Mouse (Mus musculus) thymus, adult 2 months (tissue): Measurements from ENCODE around the gene Ptrh1. TPM values are rescaled to one million over a fixed set of nuclear protein-coding genes. Genes with fewer than 3 reads are reported as not detected.

Source experiments
- DNase-seq: peaks from one replicate; pipeline ENCODE4 v3.0.0; 2021
- H3K27ac ChIP-seq: fragments of 200-500 bp; 2 replicates; pipeline ENCODE4 v1.5.1; 2012; ENCODE audit warnings: low read length, control low read depth; ENCODE audit not compliant: control insufficient read depth, insufficient read depth
- H3K27me3 ChIP-seq: fragments of 200-500 bp; 2 replicates; pipeline ENCODE4 v1.6.1; 2012; ENCODE audit warnings: mild to moderate bottlenecking, low read length, moderate library complexity, mixed read lengths; ENCODE audit not compliant: control insufficient read depth, insufficient read depth
- H3K36me3 ChIP-seq: fragments of 200-500 bp; 2 replicates; pipeline ENCODE4 v1.6.1; 2012; ENCODE audit warnings: mild to moderate bottlenecking, low read length, moderate library complexity; ENCODE audit not compliant: control insufficient read depth, insufficient read depth
- H3K4me1 ChIP-seq: fragments of 200-500 bp; replicated peaks from 2 replicates; pipeline ENCODE4 v1.6.1; 2012; ENCODE audit warnings: low read length; ENCODE audit not compliant: control insufficient read depth, insufficient read depth
- H3K4me3 ChIP-seq: fragments of 200-500 bp; 2 replicates; pipeline ENCODE4 v1.5.1; 2012; ENCODE audit warnings: mild to moderate bottlenecking, low read length, control low read depth, moderate library complexity; ENCODE audit not compliant: control insufficient read depth, insufficient read depth
- CTCF ChIP-seq: fragments of 200-500 bp; IDR thresholded peaks from 2 replicates; pipeline ENCODE4 v1.5.1; 2012; ENCODE audit warnings: mild to moderate bottlenecking, control low read depth, low read length, moderate library complexity, borderline replicate concordance; ENCODE audit not compliant: control insufficient read depth, poor library complexity, insufficient read depth; ENCODE audit errors: extremely low read depth
- POLR2A ChIP-seq: fragments of 200-500 bp; IDR thresholded peaks from 2 replicates; pipeline ENCODE4 v1.6.1; 2012; ENCODE audit warnings: mild to moderate bottlenecking, low read length, control low read depth, moderate library complexity; ENCODE audit not compliant: control insufficient read depth, poor library complexity, insufficient read depth; ENCODE audit errors: extremely low read depth
- WGBS: fragments of 180-500 bp; shearing (Covaris S2); methylation state at CpG from one replicate; pipeline ENCODE4 v1.1.7; 2018; 5-methylcytosine and 5-hydroxymethylcytosine counted together
- polyA plus RNA-seq: library from polyadenylated mRNA; depleted of rRNA; stranded (reverse); fragments of >200 nt; gene quantifications from 2 replicates; pipeline ENCODE4 v1.2.3, GENCODE M21; 2012

The Ptrh1 gene
- polyA plus RNA-seq, 1 experiment, result 43.4 TPM

- 94% methylated on average over 6 of the region's 6 CpGs for WGBS
- Histone ChIP-seq H3K4me3 (no peak overlapping the region), H3K27ac (no peak overlapping the region), H3K27me3 (no peaks in the 10 kb centered on the region), H3K36me3 (no peaks in the 10 kb centered on the region), H3K4me1 (peaks cover 11% of the 10 kb centered on the region)
- TF ChIP-seq POLR2A (no peak), CTCF (no peak)
- DNase-seq, result no peak
Measured at GRCm38 (mm10) chr2:32732695-32733094, 42.9 kb upstream of the Ptrh1 start.

GRCm38 (mm10) chr2:32734480-32734879 lies 41.1 kb upstream of the Ptrh1 start:
- DNase-seq, result no peak
- H3K27me3 ChIP-seq, result no peaks in the 10 kb centered on the region
- H3K27ac ChIP-seq, result no peak overlapping the region
- H3K4me1 ChIP-seq, result no peaks in the 10 kb centered on the region
- WGBS, result 93% methylated on average over 4 of the region's 4 CpGs
- TF ChIP-seq POLR2A, result no peak
- no peak for TF ChIP-seq CTCF
- H3K4me3 ChIP-seq, result no peak overlapping the region
- H3K36me3 ChIP-seq, result no peaks in the 10 kb centered on the region

- TF ChIP-seq POLR2A (no peak), CTCF (no peak)
- H3K27me3 ChIP-seq, result no peaks in the 10 kb centered on the region
- no peak overlapping the region for H3K27ac ChIP-seq
- DNase-seq, result no peak
- no peaks in the 10 kb centered on the region for H3K4me1 ChIP-seq
- H3K4me3 ChIP-seq, result no peak overlapping the region
- 84% methylated on average over 4 of the region's 4 CpGs for WGBS
- peaks cover 2% of the 10 kb centered on the region; the same call in 1 of the 2 replicates for H3K36me3 ChIP-seq
Measured at GRCm38 (mm10) chr2:32734933-32735332, 40.7 kb upstream of the Ptrh1 start.

- Histone ChIP-seq H3K36me3 (peaks cover 9% of the 10 kb centered on the region), H3K4me1 (no peaks in the 10 kb centered on the region), H3K27me3 (no peaks in the 10 kb centered on the region), H3K27ac (no peak overlapping the region), H3K4me3 (no peak overlapping the region)
- 73% methylated on average over 3 of the region's 3 CpGs for WGBS
- DNase-seq, result no peak
- TF ChIP-seq CTCF, result no peak
- TF ChIP-seq POLR2A, result no peak
Measured at GRCm38 (mm10) chr2:32736306-32736829, 39.2 kb upstream of the Ptrh1 start.

- no peak for DNase-seq
- no peaks in the 10 kb centered on the region for H3K4me1 ChIP-seq
- no peak for TF ChIP-seq POLR2A
- TF ChIP-seq CTCF, result no peak
- peaks cover 9% of the 10 kb centered on the region for H3K36me3 ChIP-seq
- H3K27me3 ChIP-seq, result no peaks in the 10 kb centered on the region
- H3K27ac ChIP-seq, result no peak overlapping the region
- H3K4me3 ChIP-seq, result no peak overlapping the region
- 86% methylated on average over 6 of the region's 6 CpGs for WGBS
Measured at GRCm38 (mm10) chr2:32737008-32737407, 38.6 kb upstream of the Ptrh1 start.

- DNase-seq, result no peak
- TF ChIP-seq CTCF, result no peak
- TF ChIP-seq POLR2A, result no peak
- no peak overlapping the region for H3K27ac ChIP-seq
- WGBS, result 95% methylated on average over 4 of the region's 4 CpGs
- H3K4me1 ChIP-seq, result no peaks in the 10 kb centered on the region
- H3K36me3 ChIP-seq, result peaks cover 9% of the 10 kb centered on the region
- H3K27me3 ChIP-seq, result no peaks in the 10 kb centered on the region
- H3K4me3 ChIP-seq, result no peak overlapping the region
Measured at GRCm38 (mm10) chr2:32739311-32739710, 36.3 kb upstream of the Ptrh1 start.

GRCm38 (mm10) chr2:32740916-32741272 lies 34.7 kb upstream of the Ptrh1 start, which contains the start of gene 6330409D20Rik:
6330409D20Rik (minus strand) TSS chr2:32741016.
- no peak for DNase-seq
- Histone ChIP-seq H3K27ac (no peak within 1 kb of the TSS), H3K4me1 (no peaks in the 10 kb centered on the region), H3K4me3 (no peak within 1 kb of the TSS), H3K36me3 (peaks cover 21% of the 10 kb centered on the region), H3K27me3 (no peaks in the 10 kb centered on the region)
- no peak for TF ChIP-seq POLR2A
- TF ChIP-seq CTCF, result no peak
- 88% methylated on average over 11 of the region's 11 CpGs for WGBS
